Mouse (Mus musculus) bone marrow macrophage, adult 2 months (primary cell): ENCODE data around the gene Brd1.

ENCODE experiments used
- CTCF ChIP-seq: IDR thresholded peaks from 2 replicates; pipeline ENCODE4 v1.5.1; 2012; ENCODE audit warnings: low read depth, mild to moderate bottlenecking, low read length, moderate library complexity
- POLR2A ChIP-seq: IDR thresholded peaks from 2 replicates; pipeline ENCODE4 v1.6.1; 2012; ENCODE audit warnings: mild to moderate bottlenecking, low read depth, low read length, borderline replicate concordance

DNA sequence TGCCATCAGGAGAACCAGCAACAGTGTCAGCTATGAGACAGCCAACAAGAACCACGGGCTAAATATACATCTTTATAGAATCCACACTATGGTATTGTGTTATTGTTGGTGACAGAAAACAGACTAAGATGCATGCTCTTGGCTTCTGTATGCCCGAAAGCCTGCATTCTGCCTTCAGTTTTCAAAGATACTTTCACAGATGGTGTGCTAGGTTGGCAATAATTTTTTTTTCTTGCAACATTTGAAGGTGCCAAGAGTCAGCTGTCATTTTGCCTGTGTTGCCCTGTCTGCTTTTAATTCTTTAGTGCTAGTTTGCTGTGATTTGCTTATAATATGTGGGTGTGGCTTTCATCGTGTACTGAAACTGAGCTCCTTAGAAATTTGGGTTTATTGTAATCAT lies 66.4 kb downstream of the Brd1 start:
- TF ChIP-seq POLR2A (no peak), CTCF (no peak)
